Mouse (Mus musculus) neural tube, embryonic 12.5 days (tissue): ENCODE measurements around the gene Oas1h. TPM values are rescaled to one million over a fixed set of nuclear protein-coding genes. Genes with fewer than 3 reads are reported as not detected.
"Not testable (repeated sequence)": the region's sequence is repeated elsewhere in the genome, so short reads cannot be mapped to it uniquely, and the experiment has no call there.

Source experiments
- ATAC-seq: fragments of 200-750 bp; cut with Nextera tagmentation; 2 replicates; pipeline ENCODE4 v1.8.0; 2017; ENCODE audit warnings: low read depth, mild to moderate bottlenecking, moderate TSS enrichment, moderate library complexity; ENCODE audit not compliant: low FRiP score
- H3K27ac ChIP-seq: fragments of 300-500 bp; sonication (generic); 2 replicates; pipeline ENCODE4 v1.5.1; 2016
- H3K27me3 ChIP-seq: fragments of 300-500 bp; sonication (generic); replicated peaks from 2 replicates; pipeline ENCODE4 v1.6.1; 2016; ENCODE audit warnings: mild to moderate bottlenecking
- H3K36me3 ChIP-seq: fragments of 300-500 bp; sonication (generic); 2 replicates; pipeline ENCODE4 v1.6.1; 2016; ENCODE audit warnings: mild to moderate bottlenecking
- H3K4me1 ChIP-seq: fragments of 300-500 bp; sonication (generic); 2 replicates; pipeline ENCODE4 v1.6.1; 2016
- H3K4me2 ChIP-seq: fragments of 300-500 bp; sonication (generic); replicated peaks from 2 replicates; pipeline ENCODE4 v1.6.1; 2016; ENCODE audit warnings: mild to moderate bottlenecking
- H3K4me3 ChIP-seq: fragments of 300-500 bp; sonication (generic); 2 replicates; pipeline ENCODE4 v1.5.1; 2016
- H3K9ac ChIP-seq: fragments of 300-500 bp; sonication (generic); 2 replicates; pipeline ENCODE4 v1.6.1; 2016; ENCODE audit warnings: mild to moderate bottlenecking
- H3K9me3 ChIP-seq: fragments of 300-500 bp; sonication (generic); 2 replicates; pipeline ENCODE4 v1.6.1; 2016; ENCODE audit warnings: mild to moderate bottlenecking
- WGBS: fragments of 180-500 bp; shearing (Covaris S2); methylation state at CpG from one replicate; pipeline ENCODE4 v1.1.7; 2016; 5-methylcytosine and 5-hydroxymethylcytosine counted together
- microRNA-seq: library from miRNA; unstranded; fragments of <30 nt; microRNA quantifications from one replicate; pipeline ENCODE4, GENCODE M21; 2017
- polyA plus RNA-seq: library from polyadenylated mRNA; unstranded; fragments of >200 nt; fragmentation: Nextera tagmentation; extraction: Ambion mirVana; gene quantifications from 2 replicates; pipeline ENCODE4 v1.2.1, GENCODE M21; 2016

Gene Oas1h
- polyA plus RNA-seq, 1 experiment from 2014 or later, result not detected

DNA sequence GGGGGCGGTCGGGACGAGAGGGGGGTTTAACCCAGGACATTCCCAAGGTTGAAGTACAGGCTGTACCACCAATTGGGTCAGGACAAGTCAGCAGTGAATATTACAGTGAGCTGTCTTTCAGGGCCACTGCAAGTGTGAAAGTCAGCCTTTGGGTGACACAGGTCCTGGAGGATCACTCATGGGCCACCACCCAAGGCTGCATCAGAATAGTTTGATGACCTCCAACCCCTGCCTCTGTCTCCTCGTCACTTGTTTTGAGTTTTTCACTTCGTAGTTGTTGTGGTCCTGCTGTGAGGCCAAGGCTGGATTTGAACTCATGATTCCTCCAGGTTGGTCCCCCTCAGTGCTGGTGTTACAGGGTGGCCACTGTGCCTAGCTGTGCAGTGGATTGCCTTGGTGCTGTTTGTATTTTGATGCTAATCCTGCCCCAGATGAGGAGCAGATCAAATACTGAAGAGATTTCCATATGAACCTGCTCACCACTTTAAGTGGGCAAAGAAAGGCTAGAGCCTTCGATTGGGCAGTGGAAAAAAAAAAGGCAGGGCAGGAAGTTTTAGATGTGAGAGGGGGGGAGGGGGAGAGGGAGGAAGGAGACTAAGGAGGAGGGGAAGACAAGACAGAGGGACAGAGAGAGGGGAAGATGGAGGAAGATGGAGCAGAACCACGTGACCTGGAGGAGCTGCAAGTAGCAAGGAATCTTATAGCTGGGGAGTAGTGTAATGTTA lies 47.1 kb downstream of the Oas1h start:
- Histone ChIP-seq H3K36me3 (no peaks in the 10 kb centered on the region), H3K27ac (no peak overlapping the region), H3K4me2 (no peak overlapping the region), H3K4me3 (no peak overlapping the region), H3K9me3 (no peaks in the 10 kb centered on the region), H3K4me1 (no peaks in the 10 kb centered on the region), H3K9ac (no peak overlapping the region), H3K27me3 (no peaks in the 10 kb centered on the region)
- no peak for ATAC-seq
- WGBS, result 48% methylated on average over 7 of the region's 7 CpGs

DNA sequence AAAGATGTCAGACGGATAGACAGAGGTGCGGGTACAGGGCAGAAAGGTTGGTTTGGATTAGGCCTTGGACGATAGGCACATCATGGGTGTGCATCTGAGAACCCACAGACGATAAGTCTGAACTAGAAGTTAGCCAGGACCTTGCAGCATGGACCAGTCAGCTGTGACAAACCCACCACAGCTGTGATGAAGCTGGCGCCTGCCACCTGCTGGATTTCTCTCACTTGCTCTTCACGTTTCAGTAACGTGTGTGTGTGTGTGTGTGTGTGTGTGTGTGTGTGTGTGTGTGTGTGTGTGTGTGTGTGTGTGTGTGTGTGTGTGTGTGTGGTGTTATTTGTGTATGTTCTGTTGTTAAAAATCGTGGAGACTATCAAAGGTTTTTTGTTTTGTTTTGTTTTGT lies 53.0 kb downstream of the Oas1h start, which contains the start of gene Oas1d:
Gene Oas1d, plus strand, starts transcription at position 333 of the 400 bp plus-strand sequence.
- not testable (repeated sequence) for H3K27ac ChIP-seq, H3K9me3 ChIP-seq, H3K4me2 ChIP-seq, ATAC-seq, H3K36me3 ChIP-seq, H3K9ac ChIP-seq, H3K27me3 ChIP-seq, H3K4me1 ChIP-seq, H3K4me3 ChIP-seq
- WGBS, result 59% methylated on average over 8 of the region's 8 CpGs

DNA sequence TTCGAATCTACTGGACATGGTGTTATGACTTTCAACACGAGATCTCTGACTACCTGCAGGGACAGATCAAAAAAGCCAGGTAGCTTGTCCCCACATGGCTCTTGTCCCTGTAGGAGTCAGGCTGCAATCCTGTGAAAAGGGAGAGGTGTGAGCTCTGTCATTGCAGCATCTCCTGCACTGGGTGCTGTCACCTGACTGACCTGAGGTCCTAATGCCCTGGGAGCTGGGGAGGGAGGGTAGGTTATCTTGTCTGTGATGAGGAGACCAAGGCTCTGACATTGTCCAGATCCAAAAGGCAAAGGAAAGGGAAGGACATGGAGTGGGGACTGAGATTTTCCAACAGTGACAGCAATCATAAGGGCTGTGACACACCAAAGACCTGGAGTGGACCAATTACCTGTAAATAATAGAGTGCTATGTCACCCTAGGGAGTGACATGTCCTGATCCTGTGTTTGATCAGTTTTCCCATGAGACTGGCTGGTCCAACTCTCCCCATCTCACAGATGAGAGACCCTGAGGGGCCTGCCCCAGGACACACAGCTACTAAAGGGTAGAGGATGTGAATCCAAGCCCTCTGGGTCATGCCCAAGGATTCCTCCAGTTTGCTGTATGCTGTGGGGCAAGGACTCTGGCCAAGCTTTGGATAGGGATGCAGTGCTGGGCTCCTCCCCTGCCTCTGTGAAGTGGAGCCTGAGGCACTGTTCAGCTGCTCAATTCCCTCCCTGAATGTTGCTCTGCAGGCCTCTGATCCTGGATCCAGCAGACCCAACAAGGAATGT lies 58.1 kb downstream of the Oas1h start:
- not testable (repeated sequence) for H3K4me2 ChIP-seq, H3K27me3 ChIP-seq, H3K4me3 ChIP-seq, H3K9me3 ChIP-seq, ATAC-seq, H3K36me3 ChIP-seq, H3K9ac ChIP-seq, H3K27ac ChIP-seq, H3K4me1 ChIP-seq
- 75% methylated on average over 2 of the region's 2 CpGs for WGBS

DNA sequence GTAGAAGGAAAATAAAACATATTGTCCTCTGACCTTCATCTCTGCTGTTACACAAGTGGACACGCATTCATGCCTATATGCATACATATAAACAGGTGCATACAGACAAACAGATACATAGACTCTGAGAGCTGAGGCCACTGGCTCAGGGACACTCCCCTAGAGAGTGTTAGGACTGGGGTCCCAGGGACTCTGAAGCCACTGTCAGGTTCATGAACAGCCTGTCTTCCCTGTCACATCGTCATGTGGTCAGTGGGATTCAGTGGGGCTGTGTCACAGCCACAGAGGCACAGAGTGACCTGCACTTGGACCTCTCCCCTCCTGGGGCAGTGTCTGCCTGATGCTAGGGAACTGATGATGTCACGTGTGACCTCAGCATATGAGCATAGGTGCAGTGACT lies 59.1 kb downstream of the Oas1h start:
- Histone ChIP-seq H3K27me3 (no peaks in the 10 kb centered on the region), H3K9me3 (no peaks in the 10 kb centered on the region), H3K27ac (no peak overlapping the region), H3K4me1 (no peaks in the 10 kb centered on the region), H3K9ac (no peak overlapping the region), H3K4me2 (no peak overlapping the region), H3K36me3 (no peaks in the 10 kb centered on the region), H3K4me3 (no peak overlapping the region)
- 86% methylated on average over 3 of the region's 3 CpGs for WGBS
- ATAC-seq, result no peak

Small RNA genes lying within 50 kb of the gene (microRNA-seq; reads per million reads assigned to microRNA genes)
- gene Gm22907, result not detected

Other genes with a start within 250 kb of the Oas1h start
- 19.1 and 20.1 TPM in 2 replicates for gene Rita1, start 248.8 kb upstream of the Oas1h start, polyA plus RNA-seq
- gene Ddx54, start 248.7 kb upstream of the Oas1h start, polyA plus RNA-seq, result 57.8 and 58.3 TPM in 2 replicates
- not detected in 2 replicates for gene Cfap73, start 227.2 kb upstream of the Oas1h start, polyA plus RNA-seq
- 0.15 and 0.33 TPM in 2 replicates for gene Rasal1, start 212.6 kb upstream of the Oas1h start, polyA plus RNA-seq
- gene Dtx1, start 149.5 kb upstream of the Oas1h start, polyA plus RNA-seq, result 27.0 and 29.1 TPM in 2 replicates
- 0.09 and 0.19 TPM in 2 replicates for gene Oas2, start 111.6 kb upstream of the Oas1h start, polyA plus RNA-seq
- 0.23 and 0.47 TPM in 2 replicates for gene Oas3, start 83.8 kb upstream of the Oas1h start, polyA plus RNA-seq
- gene Oas1e, start 65.9 kb upstream of the Oas1h start, polyA plus RNA-seq, result 0.24 TPM in 1 of 2 replicates, not detected in the other
- 0.33 and 0.58 TPM in 2 replicates for gene Oas1c, start 48.9 kb upstream of the Oas1h start, polyA plus RNA-seq
- gene Oas1f, start 14.1 kb upstream of the Oas1h start, polyA plus RNA-seq, result not detected in 2 replicates
- 0.10 and 0.24 TPM in 2 replicates for gene Oas1g, start 26.2 kb downstream of the Oas1h start, polyA plus RNA-seq
- gene Oas1a, start 46.1 kb downstream of the Oas1h start, polyA plus RNA-seq, result 0.47 and 0.79 TPM in 2 replicates
- not detected in 2 replicates for gene Oas1d, start 53.1 kb downstream of the Oas1h start, polyA plus RNA-seq
- gene Rph3a, start 148.7 kb downstream of the Oas1h start, polyA plus RNA-seq, result 3.7 and 4.4 TPM in 2 replicates